Mouse (Mus musculus) adipose tissue, adult 10 weeks (tissue): ENCODE measurements around the gene Ldlrap1. TPM values are rescaled to one million over a fixed set of nuclear protein-coding genes. Genes with fewer than 3 reads are reported as not detected.

Source experiments
- polyA plus RNA-seq: library from polyadenylated mRNA; stranded (reverse); fragments of 350-450 nt; fragmentation: Illumina TruSeq; extraction: RNeasy Lipid Tissue Mini Kit (QIAGEN cat#74804); gene quantifications from one replicate; pipeline ENCODE4 v1.2.3, GENCODE M21; 2014; ENCODE audit warnings: low read depth, low replicate concordance

The Ldlrap1 gene
- 13.3 TPM for polyA plus RNA-seq

GRCm38 (mm10) chr4:134767426-134768225 lies at the start of gene Ldlrap1:
Ldlrap1 (minus strand) TSS chr4:134768024.

GRCm38 (mm10) chr4:134703835-134704546 lies 63.8 kb downstream of the Ldlrap1 start, which contains the start of gene Man1c1:
Man1c1 (minus strand) TSS chr4:134704290.

Other genes starting within 250 kb of the Ldlrap1 start
- gene Mtfr1l, start 232.6 kb downstream of the Ldlrap1 start, polyA plus RNA-seq = 91.0 TPM
- 18.4 TPM for gene Selenon, start 215.9 kb downstream of the Ldlrap1 start, polyA plus RNA-seq
- gene Man1c1, start 63.7 kb downstream of the Ldlrap1 start, polyA plus RNA-seq = 9.9 TPM
- gene Maco1, start 85.3 kb upstream of the Ldlrap1 start, polyA plus RNA-seq = 39.7 TPM
- gene Rhd, start 96.5 kb upstream of the Ldlrap1 start, polyA plus RNA-seq = not detected
- 125 TPM for gene Tmem50a, start 147.0 kb upstream of the Ldlrap1 start, polyA plus RNA-seq
- gene Rsrp1, start 155.6 kb upstream of the Ldlrap1 start, polyA plus RNA-seq = 458 TPM
- 78.0 TPM for gene Syf2, start 162.9 kb upstream of the Ldlrap1 start, polyA plus RNA-seq